Mouse (Mus musculus) erythroblast, embryonic 14.5 days (primary cell): Measurements from ENCODE around the gene Ext2. TPM values are rescaled to one million over a fixed set of nuclear protein-coding genes. Genes with fewer than 3 reads are reported as not detected.

Experiments
- H3K27me3 ChIP-seq: 2 replicates; pipeline ENCODE4 v1.6.1; 2012; ENCODE audit warnings: inconsistent platforms; ENCODE audit not compliant: control insufficient read depth
- H3K36me3 ChIP-seq: 2 replicates; pipeline ENCODE4 v1.6.1; 2012; ENCODE audit warnings: mild to moderate bottlenecking, inconsistent platforms; ENCODE audit not compliant: control insufficient read depth
- H3K4me1 ChIP-seq: 2 replicates; pipeline ENCODE4 v1.6.1; 2012; ENCODE audit warnings: inconsistent platforms; ENCODE audit not compliant: control insufficient read depth
- H3K4me3 ChIP-seq: replicated peaks from 2 replicates; pipeline ENCODE3; 2012; ENCODE audit warnings: moderate library complexity, mild to moderate bottlenecking, inconsistent platforms
- H3K9me3 ChIP-seq: 2 replicates; pipeline ENCODE4 v1.6.1; 2012; ENCODE audit warnings: low read length, inconsistent platforms, mixed read lengths; ENCODE audit not compliant: control insufficient read depth
- GATA1 ChIP-seq: IDR thresholded peaks from 2 replicates; pipeline ENCODE4 v1.6.1; 2012; ENCODE audit warnings: low read length, inconsistent platforms, mixed read lengths
- TAL1 ChIP-seq: IDR thresholded peaks from 3 replicates; pipeline ENCODE4 v1.6.1; 2012; ENCODE audit warnings: low read length, inconsistent platforms, mixed read lengths
- polyA plus RNA-seq: library from polyadenylated mRNA; stranded (reverse); fragments of >175 nt; gene quantifications from 2 replicates; pipeline ENCODE4 v1.2.3, GENCODE M21; 2012

Ext2 gene
- polyA plus RNA-seq, 1 experiment: 1.4 TPM

DNA sequence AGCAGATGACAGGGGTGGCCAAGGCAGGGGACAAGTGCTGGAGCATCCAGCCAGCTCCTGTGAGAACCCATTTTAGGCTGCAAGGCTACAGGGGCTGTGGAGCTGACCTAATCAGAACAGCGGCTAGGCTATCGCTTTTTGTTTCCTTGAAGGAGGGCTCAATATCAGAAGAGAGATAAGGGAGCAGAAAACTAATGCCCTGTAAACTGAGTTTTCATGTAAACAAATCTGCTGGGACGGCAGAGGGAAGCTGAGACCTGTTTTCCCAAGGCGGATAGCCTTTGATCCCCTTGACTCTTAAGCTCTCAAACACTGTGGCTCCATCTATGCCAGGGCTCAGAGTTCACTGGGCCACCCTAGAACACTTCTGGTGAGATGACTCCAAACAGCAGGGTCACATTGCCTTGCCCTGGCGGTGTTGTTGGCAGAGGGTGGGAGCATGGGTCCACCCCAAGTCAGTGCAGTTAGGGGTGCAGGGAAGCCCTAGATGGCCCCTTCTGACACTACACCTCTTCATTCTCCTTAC lies 83.3 kb downstream of the Ext2 start:
- H3K4me1 ChIP-seq: no peaks in the 10 kb centered on the region
- no peaks in the 10 kb centered on the region for H3K27me3 ChIP-seq

GRCm38 (mm10) chr2:93737146-93737545 lies 85.2 kb downstream of the Ext2 start:
- Histone ChIP-seq H3K4me3 (no peak overlapping the region), H3K9me3 (no peaks in the 10 kb centered on the region), H3K27me3 (no peaks in the 10 kb centered on the region), H3K4me1 (no peaks in the 10 kb centered on the region), H3K36me3 (peaks cover 11% of the 10 kb centered on the region)
- no peak for TF ChIP-seq TAL1
- no peak for TF ChIP-seq GATA1

More for the DNA sequence above, 83.3 kb downstream of the Ext2 start:
- no peak overlapping the region for H3K4me3 ChIP-seq
- peaks cover 2% of the 10 kb centered on the region; the same call in 1 of the 2 replicates for H3K36me3 ChIP-seq
- TF ChIP-seq TAL1 (no peak), GATA1 (no peak)
- H3K9me3 ChIP-seq: no peaks in the 10 kb centered on the region

GRCm38 (mm10) chr2:93732658-93733057 lies 89.7 kb downstream of the Ext2 start:
- H3K4me3 ChIP-seq: no peak overlapping the region
- H3K27me3 ChIP-seq: no peaks in the 10 kb centered on the region
- H3K4me1 ChIP-seq: no peaks in the 10 kb centered on the region
- H3K9me3 ChIP-seq: no peaks in the 10 kb centered on the region
- H3K36me3 ChIP-seq: peaks cover 25% of the 10 kb centered on the region
- TF ChIP-seq GATA1 (no peak), TAL1 (no peak)

DNA sequence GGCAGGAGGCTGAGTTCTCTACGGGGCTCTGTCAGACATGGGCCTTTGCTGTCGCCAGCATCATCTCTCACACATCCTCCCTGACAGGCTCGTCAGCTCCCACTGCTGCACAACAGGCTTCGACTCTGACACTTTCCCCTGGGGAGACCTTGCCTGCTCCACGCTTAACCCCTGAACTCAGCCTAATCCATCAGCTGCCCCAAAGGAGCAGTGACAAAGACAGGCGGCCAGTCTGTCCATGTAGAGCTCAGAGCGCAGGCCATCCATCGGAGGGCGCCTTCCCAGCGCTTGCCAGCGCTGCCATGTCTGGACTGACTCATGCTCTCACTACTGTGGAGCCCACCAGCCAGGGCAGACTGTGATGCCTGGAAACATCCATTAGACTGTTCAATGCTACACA lies 92.8 kb downstream of the Ext2 start:
- H3K27me3 ChIP-seq: no peaks in the 10 kb centered on the region
- no peak for TF ChIP-seq TAL1
- no peaks in the 10 kb centered on the region for H3K9me3 ChIP-seq
- peaks cover 27% of the 10 kb centered on the region for H3K36me3 ChIP-seq
- H3K4me1 ChIP-seq: no peaks in the 10 kb centered on the region
- H3K4me3 ChIP-seq: no peak overlapping the region

DNA sequence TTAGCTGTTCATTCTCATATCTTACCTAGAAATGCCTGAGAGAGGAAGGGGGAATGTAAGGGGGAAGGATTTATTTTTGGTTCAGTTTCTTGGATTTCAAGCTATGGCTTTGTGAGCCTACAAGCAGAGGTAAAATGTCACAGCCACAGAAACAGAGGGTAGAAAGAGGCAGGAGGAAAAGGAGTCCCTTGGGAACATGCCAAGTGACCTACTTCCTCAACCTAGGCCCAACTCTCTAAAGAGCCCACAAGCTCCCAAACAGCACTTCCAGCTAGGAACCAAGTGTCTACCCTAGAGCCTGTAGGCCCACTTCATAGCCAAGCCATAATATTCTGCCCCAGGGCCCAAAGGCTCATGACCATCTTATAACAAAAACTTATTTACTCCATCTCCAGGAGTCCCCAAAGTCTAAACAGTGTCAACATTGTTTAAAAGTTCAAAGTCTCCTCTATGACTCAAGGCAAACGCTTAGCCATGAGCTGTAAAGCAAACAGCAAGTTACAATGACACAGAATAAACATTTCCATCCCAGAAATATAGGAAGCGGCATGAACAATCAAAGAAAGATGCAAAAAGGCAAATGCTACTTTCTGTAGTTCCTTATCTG lies 99.1 kb downstream of the Ext2 start:
- Histone ChIP-seq H3K36me3 (peaks cover 5% of the 10 kb centered on the region; the same call in 1 of the 2 replicates), H3K4me3 (no peak overlapping the region)
- TF ChIP-seq GATA1 (no peak), TAL1 (no peak)

GRCm38 (mm10) chr2:93720956-93721355 lies 101.4 kb downstream of the Ext2 start:
- peaks cover 10% of the 10 kb centered on the region for H3K36me3 ChIP-seq
- H3K9me3 ChIP-seq: no peaks in the 10 kb centered on the region
- no peaks in the 10 kb centered on the region for H3K27me3 ChIP-seq
- no peaks in the 10 kb centered on the region for H3K4me1 ChIP-seq
- no peak for TF ChIP-seq GATA1
- TF ChIP-seq TAL1: no peak
- H3K4me3 ChIP-seq: no peak overlapping the region

More for the DNA sequence above, 99.1 kb downstream of the Ext2 start:
- Histone ChIP-seq H3K4me1 (no peaks in the 10 kb centered on the region), H3K9me3 (no peaks in the 10 kb centered on the region), H3K27me3 (no peaks in the 10 kb centered on the region)

GRCm38 (mm10) chr2:93719792-93720675 lies 102.3 kb downstream of the Ext2 start:
- Histone ChIP-seq H3K27me3 (no peaks in the 10 kb centered on the region), H3K9me3 (no peaks in the 10 kb centered on the region), H3K4me1 (no peaks in the 10 kb centered on the region), H3K4me3 (no peak overlapping the region), H3K36me3 (peaks cover 10% of the 10 kb centered on the region)
- TF ChIP-seq TAL1 (no peak), GATA1 (no peak)

DNA sequence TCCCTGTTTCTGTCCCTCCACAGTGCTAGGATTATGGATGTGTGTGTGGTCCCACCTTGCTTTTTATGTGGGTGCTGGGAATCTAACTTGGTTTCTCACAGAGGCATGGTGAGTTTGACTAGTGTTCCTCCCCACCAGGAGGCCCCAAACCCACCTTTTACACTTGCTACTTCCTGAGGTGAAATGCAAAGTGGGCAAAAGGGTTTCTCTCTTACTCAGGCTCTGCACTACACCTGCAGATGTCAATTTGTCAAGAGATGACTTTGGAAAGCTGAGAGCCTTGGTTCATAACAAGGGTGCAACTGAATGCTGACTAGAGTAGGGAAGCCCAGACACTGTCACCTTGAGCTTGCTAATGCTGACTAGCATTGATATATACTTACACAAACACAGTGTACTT lies 109.1 kb downstream of the Ext2 start:
- no peaks in the 10 kb centered on the region for H3K27me3 ChIP-seq
- no peak for TF ChIP-seq TAL1
- TF ChIP-seq GATA1: no peak
- no peaks in the 10 kb centered on the region for H3K4me1 ChIP-seq
- no peak overlapping the region for H3K4me3 ChIP-seq
- no peaks in the 10 kb centered on the region for H3K9me3 ChIP-seq
- H3K36me3 ChIP-seq: peaks cover 12% of the 10 kb centered on the region

- H3K36me3 ChIP-seq: peaks cover 7% of the 10 kb centered on the region
- H3K27me3 ChIP-seq: no peaks in the 10 kb centered on the region
- H3K9me3 ChIP-seq: no peaks in the 10 kb centered on the region
- no peaks in the 10 kb centered on the region for H3K4me1 ChIP-seq
- no peak overlapping the region for H3K4me3 ChIP-seq
- no peak for TF ChIP-seq TAL1
- no peak for TF ChIP-seq GATA1
Observed at GRCm38 (mm10) chr2:93711460-93711859, 110.9 kb downstream of the Ext2 start.
